Mouse (Mus musculus) CH12.LX (cell line): ENCODE measurements around the gene Map3k20. TPM values are rescaled to one million over a fixed set of nuclear protein-coding genes. Genes with fewer than 3 reads are reported as not detected.

Experiments
- DNase-seq: peaks from one replicate; pipeline ENCODE4 v3.0.0-alpha.2; 2013; ENCODE audit errors: extremely low read depth
- H3K27ac ChIP-seq: 2 replicates; pipeline ENCODE4 v1.5.1; 2012; ENCODE audit warnings: low read depth, mild to moderate bottlenecking, control low read depth, moderate library complexity; ENCODE audit not compliant: insufficient read depth
- H3K27me3 ChIP-seq: replicated peaks from 2 replicates; pipeline ENCODE3; 2012; ENCODE audit warnings: inconsistent platforms
- H3K36me3 ChIP-seq, 2 experiments: replicated peaks in 1 of 2; 2 replicates each; pipeline versions ENCODE3 to v1.6.1; 2012; ENCODE audit warnings: inconsistent platforms in 1 of 2, low read length in 1 of 2, mild to moderate bottlenecking in 1 of 2, mixed read lengths in 1 of 2, moderate library complexity in 1 of 2; ENCODE audit not compliant: control insufficient read depth in 1 of 2, insufficient read depth in 1 of 2
- H3K4me1 ChIP-seq, 2 experiments: 2 replicates each; pipeline ENCODE4 v1.6.1; 2012; ENCODE audit warnings: inconsistent platforms in 1 of 2, moderate library complexity in 1 of 2; ENCODE audit not compliant: insufficient read depth in 2 of 2, control insufficient read depth in 1 of 2
- H3K4me2 ChIP-seq: 2 replicates; pipeline ENCODE4 v1.6.1; 2012; ENCODE audit warnings: low read depth, mild to moderate bottlenecking, control low read depth; ENCODE audit not compliant: poor library complexity, insufficient read depth, severe bottlenecking
- H3K4me3 ChIP-seq, 3 experiments: fragments of 150-350 bp in 1 of 3; sonication (generic) in 1 of 3; replicated peaks in 1 of 3; 2 replicates each; pipeline versions ENCODE3 to v1.5.1; 2011 to 2012; ENCODE audit warnings: low read depth in 2 of 3, low read length in 2 of 3, mild to moderate bottlenecking in 2 of 3, moderate library complexity in 2 of 3, control low read depth in 1 of 3, improper control_type of control experiment in 1 of 3, inconsistent platforms in 1 of 3, mixed read lengths in 1 of 3; ENCODE audit not compliant: poor library complexity in 1 of 3
- H3K79me2 ChIP-seq: replicated peaks from 2 replicates; pipeline ENCODE4 v1.6.1; 2012; ENCODE audit warnings: mild to moderate bottlenecking, moderate library complexity; ENCODE audit not compliant: control insufficient read depth, poor library complexity, insufficient read depth, severe bottlenecking; ENCODE audit errors: extremely low read depth
- H3K9ac ChIP-seq: 2 replicates; pipeline ENCODE4 v1.6.1; 2012; ENCODE audit warnings: low read depth, mild to moderate bottlenecking, control low read depth, moderate library complexity; ENCODE audit not compliant: insufficient read depth
- H3K9me3 ChIP-seq: replicated peaks from 2 replicates; pipeline ENCODE3; 2012; ENCODE audit warnings: low read length, inconsistent platforms, mixed read lengths
- CTCF ChIP-seq, 2 experiments: IDR thresholded peaks in 1 of 2; conservative IDR thresholded peaks in 1 of 2; 2 replicates each; pipeline ENCODE4 v1.5.1; 2011 to 2012; ENCODE audit warnings: low read depth in 2 of 2, low read length in 2 of 2, improper control_type of control experiment in 1 of 2, inconsistent platforms in 1 of 2, mild to moderate bottlenecking in 1 of 2, moderate library complexity in 1 of 2
- EP300 ChIP-seq: IDR thresholded peaks from 2 replicates; pipeline ENCODE4 v1.6.1; 2011; ENCODE audit warnings: low read length, improper control_type of control experiment
- ETS1 ChIP-seq: conservative IDR thresholded peaks from 2 replicates; pipeline ENCODE4 v1.6.1; 2012; ENCODE audit warnings: low read depth, mild to moderate bottlenecking, inconsistent platforms, low read length, improper control_type of control experiment, moderate library complexity
- IRF4 ChIP-seq: IDR thresholded peaks from 2 replicates; pipeline ENCODE4 v1.6.1; 2014; ENCODE audit warnings: low read depth, mild to moderate bottlenecking, inconsistent platforms, low read length, improper control_type of control experiment
- JUND ChIP-seq: conservative IDR thresholded peaks from 2 replicates; pipeline ENCODE4 v1.6.1; 2011; ENCODE audit warnings: low read depth, low read length, improper control_type of control experiment
- KAT2A ChIP-seq: IDR thresholded peaks from 2 replicates; pipeline ENCODE4 v1.6.1; 2012; ENCODE audit warnings: low read length, improper control_type of control experiment, inconsistent platforms; ENCODE audit not compliant: insufficient replicate concordance
- MAFK ChIP-seq: IDR thresholded peaks from 2 replicates; pipeline ENCODE4 v1.6.1; 2011; ENCODE audit warnings: low read length, improper control_type of control experiment; ENCODE audit not compliant: insufficient replicate concordance
- MAX ChIP-seq: IDR thresholded peaks from 2 replicates; pipeline ENCODE4 v1.6.1; 2011; ENCODE audit warnings: low read length, improper control_type of control experiment
- MEF2A ChIP-seq: IDR thresholded peaks from 2 replicates; pipeline ENCODE4 v1.6.1; 2014; ENCODE audit warnings: low read depth, mild to moderate bottlenecking, inconsistent platforms, low read length, improper control_type of control experiment, borderline replicate concordance
- MXI1 ChIP-seq: IDR thresholded peaks from 2 replicates; pipeline ENCODE4 v1.6.1; 2011; ENCODE audit warnings: mild to moderate bottlenecking, low read depth, low read length, improper control_type of control experiment
- MYC ChIP-seq: IDR thresholded peaks from 2 replicates; pipeline ENCODE4 v1.6.1; 2011; ENCODE audit warnings: low read depth, mild to moderate bottlenecking, improper control_type of control experiment, low read length
- NELFE ChIP-seq: IDR thresholded peaks from 2 replicates; pipeline ENCODE4 v1.6.1; 2011; ENCODE audit warnings: low read depth, low read length, improper control_type of control experiment
- NRF1 ChIP-seq: IDR thresholded peaks from 2 replicates; pipeline ENCODE4 v1.6.1; 2014; ENCODE audit warnings: low read depth, mild to moderate bottlenecking, inconsistent platforms, low read length, improper control_type of control experiment, moderate library complexity
- PAX5 ChIP-seq: IDR thresholded peaks from 2 replicates; pipeline ENCODE4 v1.6.1; 2012; ENCODE audit warnings: low read length, inconsistent platforms, mixed read lengths
- POLR2AphosphoS2 ChIP-seq: IDR thresholded peaks from 2 replicates; pipeline ENCODE4 v1.6.1; 2011; ENCODE audit warnings: low read depth, low read length, improper control_type of control experiment
- RAD21 ChIP-seq: IDR thresholded peaks from 2 replicates; pipeline ENCODE4 v1.6.1; 2011; ENCODE audit warnings: low read depth, mild to moderate bottlenecking, low read length, improper control_type of control experiment, moderate library complexity
- SIN3A ChIP-seq: IDR thresholded peaks from 2 replicates; pipeline ENCODE4 v1.6.1; 2012; ENCODE audit warnings: low read length, improper control_type of control experiment, inconsistent platforms
- TCF12 ChIP-seq: IDR thresholded peaks from 2 replicates; pipeline ENCODE4 v1.6.1; 2014; ENCODE audit warnings: low read depth, mild to moderate bottlenecking, inconsistent platforms, low read length, improper control_type of control experiment
- USF2 ChIP-seq: conservative IDR thresholded peaks from 2 replicates; pipeline ENCODE4 v1.6.1; 2011; ENCODE audit warnings: low read depth, low read length, improper control_type of control experiment
- ZC3H11A ChIP-seq: IDR thresholded peaks from 2 replicates; pipeline ENCODE4 v1.6.1; 2012; ENCODE audit warnings: low read depth, mild to moderate bottlenecking, inconsistent platforms, low read length, improper control_type of control experiment
- ZKSCAN1 ChIP-seq: IDR thresholded peaks from 2 replicates; pipeline ENCODE4 v1.6.1; 2012; ENCODE audit warnings: low read depth, inconsistent platforms, low read length, improper control_type of control experiment, borderline replicate concordance
- ZMIZ1 ChIP-seq: IDR thresholded peaks from 2 replicates; pipeline ENCODE4 v1.6.1; 2012; ENCODE audit warnings: low read depth, mild to moderate bottlenecking, inconsistent platforms, low read length, improper control_type of control experiment
- ZNF384 ChIP-seq: IDR thresholded peaks from 2 replicates; pipeline ENCODE4 v1.6.1; 2012; ENCODE audit warnings: low read depth, low read length, improper control_type of control experiment, inconsistent platforms
- dilution Hi-C: fragments of 300-500 bp; cut with MboI; formaldehyde crosslinking; loops from 2 replicates; pipeline ENCODE4 v1.14.3; 2020; ENCODE audit warnings: low sequenced_read_pairs; ENCODE audit not compliant: extremely low pct_unique_long_range_greater_than_20kb, extremely low pct_ligation_motif_present
- in situ Hi-C: fragments of 300-500 bp; cut with MboI; formaldehyde crosslinking; loops from 3 replicates; pipeline ENCODE4 v1.14.3; 2019; ENCODE audit warnings: low sequenced_read_pairs, low pct_ligation_motif_present, low pct_unique_long_range_greater_than_20kb, mixed read lengths
- polyA plus RNA-seq: library from polyadenylated mRNA; unstranded; fragments of >175 nt; gene quantifications from 2 replicates; pipeline ENCODE4 v1.2.1, GENCODE M21; 2012; ENCODE audit warnings: low read depth; ENCODE audit not compliant: insufficient read length
- total RNA-seq, 2 experiments: library from RNA; depleted of rRNA; stranded (reverse); fragments of 300-350 nt in 1 of 2; fragments of >200 nt in 1 of 2; gene quantifications; 2 replicates each; pipeline ENCODE4 v1.2.3; 2012 to 2014

Map3k20 gene
- total and polyA plus RNA-seq, 3 experiments = 4.1 to 6.6 (median 6.1) TPM

DNA sequence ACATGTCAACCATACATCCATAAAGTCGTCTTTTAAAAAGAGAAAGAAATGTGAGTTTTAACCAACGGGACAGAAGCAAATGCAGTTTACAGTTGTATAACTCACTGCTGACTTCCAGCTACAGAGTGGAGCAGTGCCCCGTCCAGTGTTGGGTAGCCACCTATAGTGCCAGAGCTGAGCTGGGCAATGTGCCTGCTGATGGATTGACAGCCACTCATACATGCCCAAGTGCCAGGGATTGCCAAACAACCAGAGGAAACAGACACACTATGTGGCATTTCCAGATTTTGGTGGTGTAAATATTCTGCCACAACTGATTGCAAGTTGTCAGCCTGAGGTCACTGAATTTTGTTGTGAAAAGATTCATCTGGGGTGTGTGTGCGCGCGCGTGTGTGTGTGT, 139.2 kb downstream of the Map3k20 start:
- Histone ChIP-seq H3K27me3 (no peaks in the 10 kb centered on the region), H3K36me3 (peaks cover 0 to 2% of the 10 kb centered on the region in 2 experiments), H3K9ac (no peak overlapping the region), H3K4me3 (no peak overlapping the region), H3K9me3 (no peaks in the 10 kb centered on the region), H3K4me2 (no peak overlapping the region), H3K79me2 (no peaks in the 10 kb centered on the region), H3K27ac (no peak overlapping the region), H3K4me1 (peaks cover 0 to 3% of the 10 kb centered on the region in 2 experiments; a peak in 1 of 4 replicates)
- no peak for DNase-seq
- in situ Hi-C loops (no loop called here), dilution Hi-C loops (no loop called here)
- no peak for TF ChIP-seq EP300
- TF ChIP-seq TCF12 = no peak
- TF ChIP-seq USF2 = no peak
- no peak for TF ChIP-seq RAD21
- TF ChIP-seq PAX5 = no peak
- no peak for TF ChIP-seq NELFE
- TF ChIP-seq ZNF384 = no peak
- no peak for TF ChIP-seq IRF4

DNA sequence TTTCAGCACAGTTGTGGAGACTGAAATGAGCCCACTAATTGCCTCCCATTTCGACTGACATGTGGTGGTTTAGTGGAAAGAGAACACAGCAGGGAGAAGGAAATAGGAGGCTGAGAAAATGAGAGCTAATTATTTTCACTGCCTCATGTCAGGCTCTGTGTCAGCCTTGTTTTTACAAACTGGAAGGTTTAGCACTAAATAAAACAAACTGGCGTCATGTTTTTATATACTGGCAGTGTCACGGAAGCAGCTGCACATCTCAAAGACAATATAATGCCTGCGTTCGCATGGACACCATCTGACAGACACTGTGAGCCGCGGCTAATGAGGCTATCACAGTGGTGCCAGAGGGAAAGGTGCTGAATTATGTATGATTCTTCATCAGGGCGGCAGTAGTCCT, 141.3 kb downstream of the Map3k20 start:
- Histone ChIP-seq H3K36me3 (no peaks in the 10 kb centered on the region), H3K27me3 (no peaks in the 10 kb centered on the region), H3K9me3 (no peaks in the 10 kb centered on the region), H3K4me2 (no peak overlapping the region), H3K79me2 (no peaks in the 10 kb centered on the region), H3K27ac (no peak overlapping the region), H3K4me3 (no peak overlapping the region), H3K4me1 (no peaks in the 10 kb centered on the region), H3K9ac (no peak overlapping the region)
- dilution Hi-C loops = no loop called here
- no peak for TF ChIP-seq ZKSCAN1
- TF ChIP-seq KAT2A = no peak
- no peak for TF ChIP-seq RAD21
- in situ Hi-C loops = no loop called here
- DNase-seq = no peak

DNA sequence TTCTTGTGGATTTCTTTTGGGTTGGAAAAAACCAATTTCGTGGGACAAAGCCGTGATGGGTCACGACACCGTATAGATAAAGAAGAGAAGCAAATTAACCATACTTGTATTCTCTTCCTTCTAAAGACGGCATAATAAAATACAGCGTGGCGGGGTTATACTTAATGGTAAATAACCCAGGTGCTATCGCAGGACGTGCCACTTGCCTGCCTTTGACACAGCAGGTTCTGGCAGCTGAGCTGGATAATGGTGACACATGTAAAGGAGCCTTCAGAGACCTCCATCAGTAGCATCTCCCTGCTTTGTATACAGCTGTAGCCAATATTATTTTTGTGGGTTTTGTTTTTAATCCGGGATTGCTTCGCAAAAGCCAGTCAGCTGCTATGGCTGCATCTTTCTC, 141.9 kb downstream of the Map3k20 start:
- no peaks in the 10 kb centered on the region for H3K36me3 ChIP-seq

More for the DNA sequence above, 141.9 kb downstream of the Map3k20 start:
- TF ChIP-seq MEF2A (no peak), MAFK (no peak), ZKSCAN1 (no peak), POLR2AphosphoS2 (no peak), ETS1 (no peak), NRF1 (no peak), SIN3A (no peak), MAX (no peak), ZMIZ1 (no peak), JUND (no peak), CTCF (conservative IDR thresholded peaks at IDR 0.05 in 1 of 2, IDR thresholded peaks at IDR 0.05 in 1 of 2; ENCODE audit: low read depth in 2 of 2, low read length in 2 of 2) (no peak), MYC (no peak), ZC3H11A (no peak), MXI1 (no peak)
- TF ChIP-seq, all 38 proteins: peak for 0
- no peak overlapping the region for H3K27ac ChIP-seq
- no peaks in the 10 kb centered on the region for H3K9me3 ChIP-seq
- no peaks in the 10 kb centered on the region for H3K79me2 ChIP-seq
- H3K4me2 ChIP-seq = no peak overlapping the region
- H3K4me1 ChIP-seq = no peaks in the 10 kb centered on the region
- no peaks in the 10 kb centered on the region for H3K27me3 ChIP-seq
- dilution Hi-C loops (no loop called here), in situ Hi-C loops (no loop called here)
- DNase-seq = no peak
- no peak overlapping the region for H3K9ac ChIP-seq
- H3K4me3 ChIP-seq = no peak overlapping the region
